Mouse (Mus musculus): ENCODE measurements around the gene A730015C16Rik. TPM values are rescaled to one million over a fixed set of nuclear protein-coding genes. Genes with fewer than 3 reads are reported as not detected.

The A730015C16Rik gene
- 1.7 and 2.0 TPM in 2 replicates for polyA plus RNA-seq (2016; fragmentation: Nextera tagmentation; extraction: Ambion mirVana)

- peak within 1 kb of the TSS; percentile 76 for H3K4me3 ChIP-seq
- no peaks in the 10 kb centered on the region for H3K9me3 ChIP-seq (replicated peaks)
- peak; percentile 23; the same call in 1 of the 2 replicates for ATAC-seq (ENCODE audit: insufficient number of reproducible peaks, low FRiP score)
- H3K4me1 ChIP-seq (replicated peaks), result peaks cover 12% of the 10 kb centered on the region
- peak within 1 kb of the TSS; percentile 77 for H3K9ac ChIP-seq
- no peaks in the 10 kb centered on the region for H3K27me3 ChIP-seq (replicated peaks)
- 10% methylated on average over 20 of the region's 20 CpGs for WGBS
- peaks cover 11% of the 10 kb centered on the region for H3K36me3 ChIP-seq
- peak within 1 kb of the TSS; percentile 84 for H3K4me2 ChIP-seq
- H3K27ac ChIP-seq (ENCODE audit: poor library complexity, severe bottlenecking), result peak within 1 kb of the TSS; percentile 73
These were observed at the start of gene A730015C16Rik for GRCm38 (mm10) chr4:108848505-108848848. Gene A730015C16Rik (minus strand): TSS chr4:108848619.

- Histone ChIP-seq H3K27ac (ENCODE audit: poor library complexity, severe bottlenecking) (no peak overlapping the region), H3K4me2 (no peak overlapping the region), H3K9me3 (replicated peaks) (no peaks in the 10 kb centered on the region), H3K27me3 (replicated peaks) (no peaks in the 10 kb centered on the region), H3K9ac (no peak overlapping the region), H3K36me3 (no peaks in the 10 kb centered on the region), H3K4me3 (no peak overlapping the region), H3K4me1 (replicated peaks) (no peaks in the 10 kb centered on the region)
- whole genome bisulfite sequencing, result 81% methylated on average over 6 of the region's 6 CpGs
- ATAC-seq (ENCODE audit: insufficient number of reproducible peaks, low FRiP score), result no peak
These were observed 42.5 kb upstream of the A730015C16Rik start for GRCm38 (mm10) chr4:108890876-108891275.

GRCm38 (mm10) chr4:108887456-108887855 is 39.0 kb upstream of the A730015C16Rik start:
- Histone ChIP-seq H3K4me1 (replicated peaks) (no peaks in the 10 kb centered on the region), H3K27me3 (replicated peaks) (no peaks in the 10 kb centered on the region), H3K36me3 (no peaks in the 10 kb centered on the region), H3K4me2 (no peak overlapping the region), H3K4me3 (no peak overlapping the region), H3K9ac (no peak overlapping the region), H3K9me3 (replicated peaks) (no peaks in the 10 kb centered on the region), H3K27ac (ENCODE audit: poor library complexity, severe bottlenecking) (no peak overlapping the region)
- no peak for ATAC-seq (ENCODE audit: insufficient number of reproducible peaks, low FRiP score)
- 83% methylated on average over 4 of the region's 4 CpGs for WGBS

GRCm38 (mm10) chr4:108883815-108884214 is 35.4 kb upstream of the A730015C16Rik start:
- no peak for ATAC-seq (ENCODE audit: insufficient number of reproducible peaks, low FRiP score)
- H3K27ac ChIP-seq (ENCODE audit: poor library complexity, severe bottlenecking), result no peak overlapping the region
- H3K4me1 ChIP-seq (replicated peaks), result peaks cover 7% of the 10 kb centered on the region; the same call in 1 of the 2 replicates
- H3K9ac ChIP-seq, result no peak overlapping the region
- H3K36me3 ChIP-seq, result no peaks in the 10 kb centered on the region
- WGBS, result 48% methylated on average over 13 of the region's 13 CpGs
- H3K4me2 ChIP-seq, result no peak overlapping the region
- H3K4me3 ChIP-seq, result no peak overlapping the region
- H3K9me3 ChIP-seq (replicated peaks), result no peaks in the 10 kb centered on the region
- peaks cover 9% of the 10 kb centered on the region for H3K27me3 ChIP-seq (replicated peaks)

- peak within 1 kb of the TSS; percentile 59 for H3K4me3 ChIP-seq
- ATAC-seq (ENCODE audit: insufficient number of reproducible peaks, low FRiP score), result peak; percentile 86
- H3K27me3 ChIP-seq (replicated peaks), result peaks cover 12% of the 10 kb centered on the region
- H3K9ac ChIP-seq, result peak within 1 kb of the TSS; percentile 70
- no peaks in the 10 kb centered on the region for H3K36me3 ChIP-seq
- H3K4me1 ChIP-seq (replicated peaks), result peaks cover 7% of the 10 kb centered on the region; the same call in 1 of the 2 replicates
- under 1% methylated on average over 46 of the region's 46 CpGs for WGBS
- H3K4me2 ChIP-seq, result peak within 1 kb of the TSS; percentile 97
- no peak within 1 kb of the TSS for H3K27ac ChIP-seq (ENCODE audit: poor library complexity, severe bottlenecking)
- no peaks in the 10 kb centered on the region for H3K9me3 ChIP-seq (replicated peaks)
These were observed 30.8 kb upstream of the A730015C16Rik start, which contains the start of gene Rab3b for GRCm38 (mm10) chr4:108878963-108879822. Gene Rab3b (plus strand): TSS chr4:108879063.

- Histone ChIP-seq H3K4me3 (no peak overlapping the region), H3K27me3 (replicated peaks) (peaks cover 12% of the 10 kb centered on the region), H3K9ac (no peak overlapping the region), H3K36me3 (no peaks in the 10 kb centered on the region), H3K4me2 (no peak overlapping the region), H3K9me3 (replicated peaks) (no peaks in the 10 kb centered on the region), H3K4me1 (replicated peaks) (peaks cover 7% of the 10 kb centered on the region; the same call in 1 of the 2 replicates), H3K27ac (ENCODE audit: poor library complexity, severe bottlenecking) (no peak overlapping the region)
- no peak for ATAC-seq (ENCODE audit: insufficient number of reproducible peaks, low FRiP score)
- WGBS, result 69% methylated on average over 6 of the region's 6 CpGs
These were observed 29.5 kb upstream of the A730015C16Rik start for GRCm38 (mm10) chr4:108877901-108878300.

- Histone ChIP-seq H3K9ac (no peak overlapping the region), H3K4me1 (replicated peaks) (no peaks in the 10 kb centered on the region), H3K36me3 (no peaks in the 10 kb centered on the region), H3K9me3 (replicated peaks) (no peaks in the 10 kb centered on the region), H3K4me2 (no peak overlapping the region), H3K27me3 (replicated peaks) (0 out of 2 replicates have a peak, but pooled peaks cover 3% of the 10 kb centered on the region), H3K4me3 (no peak overlapping the region), H3K27ac (ENCODE audit: poor library complexity, severe bottlenecking) (no peak overlapping the region)
- 85% methylated on average over 5 of the region's 5 CpGs for WGBS
- ATAC-seq (ENCODE audit: insufficient number of reproducible peaks, low FRiP score), result no peak
These were observed 25.3 kb upstream of the A730015C16Rik start for GRCm38 (mm10) chr4:108873746-108874145.

GRCm38 (mm10) chr4:108869730-108870374 is 21.4 kb upstream of the A730015C16Rik start:
- Histone ChIP-seq H3K36me3 (no peaks in the 10 kb centered on the region), H3K4me2 (no peak overlapping the region), H3K9ac (no peak overlapping the region), H3K4me1 (replicated peaks) (no peaks in the 10 kb centered on the region), H3K9me3 (replicated peaks) (no peaks in the 10 kb centered on the region), H3K27ac (ENCODE audit: poor library complexity, severe bottlenecking) (no peak overlapping the region), H3K27me3 (replicated peaks) (no peaks in the 10 kb centered on the region), H3K4me3 (no peak overlapping the region)
- WGBS, result 32% methylated on average over 10 of the region's 10 CpGs
- ATAC-seq (ENCODE audit: insufficient number of reproducible peaks, low FRiP score), result no peak

GRCm38 (mm10) chr4:108866806-108867205 is 18.4 kb upstream of the A730015C16Rik start:
- 63% methylated on average over 7 of the region's 7 CpGs for WGBS
- Histone ChIP-seq H3K36me3 (peaks cover 22% of the 10 kb centered on the region), H3K27me3 (replicated peaks) (no peaks in the 10 kb centered on the region), H3K9me3 (replicated peaks) (no peaks in the 10 kb centered on the region), H3K4me1 (replicated peaks) (no peaks in the 10 kb centered on the region), H3K9ac (no peak overlapping the region), H3K27ac (ENCODE audit: poor library complexity, severe bottlenecking) (no peak overlapping the region), H3K4me2 (no peak overlapping the region), H3K4me3 (no peak overlapping the region)
- no peak for ATAC-seq (ENCODE audit: insufficient number of reproducible peaks, low FRiP score)

GRCm38 (mm10) chr4:108847715-108848504 is 509 bp downstream of the A730015C16Rik start, which contains the start of gene Kti12:
Gene Kti12 (plus strand): TSS chr4:108847785.
- peak; percentile 85 for ATAC-seq (ENCODE audit: insufficient number of reproducible peaks, low FRiP score)
- WGBS, result under 1% methylated on average over 77 of the region's 77 CpGs

More at GRCm38 (mm10) chr4:108847715-108848504, 509 bp downstream of the A730015C16Rik start, which contains the start of gene Kti12:
- peak within 1 kb of the TSS; percentile 84 for H3K4me2 ChIP-seq
- peaks cover 6% of the 10 kb centered on the region; the same call in 1 of the 2 replicates for H3K36me3 ChIP-seq
- no peaks in the 10 kb centered on the region for H3K9me3 ChIP-seq (replicated peaks)
- no peaks in the 10 kb centered on the region for H3K27me3 ChIP-seq (replicated peaks)
- H3K4me3 ChIP-seq, result peak within 1 kb of the TSS; percentile 76
- H3K9ac ChIP-seq, result peak within 1 kb of the TSS; percentile 77
- H3K4me1 ChIP-seq (replicated peaks), result peaks cover 12% of the 10 kb centered on the region
- H3K27ac ChIP-seq (ENCODE audit: poor library complexity, severe bottlenecking), result peak within 1 kb of the TSS; percentile 73
